Mouse (Mus musculus) liver, postnatal 0 days (tissue): ENCODE measurements around the gene Spag7.

Experiments
- CTCF ChIP-seq: sonication (generic); IDR thresholded peaks from 2 replicates; pipeline ENCODE4 v1.5.1; 2016; ENCODE audit warnings: antibody characterized with exemption, low read depth
- EP300 ChIP-seq: IDR thresholded peaks from 2 replicates; pipeline ENCODE4 v1.6.1; 2016; ENCODE audit warnings: antibody characterized with exemption, low read depth, mild to moderate bottlenecking

DNA sequence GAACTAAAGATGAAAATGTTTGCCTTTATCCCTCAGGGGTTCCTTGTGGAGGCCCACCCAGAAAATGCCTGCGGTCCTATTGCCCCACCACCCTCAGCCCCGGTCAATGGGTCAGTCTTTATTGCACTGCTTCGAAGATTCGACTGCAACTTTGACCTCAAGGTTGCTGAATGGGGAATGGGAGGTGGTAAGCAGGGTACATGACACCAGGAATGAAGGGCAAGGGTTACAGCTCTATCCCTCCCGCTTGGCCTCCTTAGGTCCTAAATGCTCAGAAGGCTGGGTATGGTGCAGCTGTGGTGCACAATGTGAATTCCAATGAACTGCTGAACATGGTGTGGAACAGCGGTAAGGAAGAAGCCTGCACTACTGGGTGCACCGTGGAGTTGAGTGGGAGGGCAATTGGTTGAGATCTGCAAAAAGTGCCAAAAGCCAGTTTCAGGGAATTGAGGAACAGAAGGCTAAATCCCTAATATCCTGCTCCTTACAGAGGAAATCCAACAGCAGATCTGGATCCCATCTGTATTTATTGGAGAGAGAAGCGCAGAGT is 20.0 kb downstream of the Spag7 start:
- TF ChIP-seq CTCF (no peak), EP300 (no peak)
